Comparison of ENCODE assay signal across 8 mouse cellular contexts in the genomic region with DNA sequence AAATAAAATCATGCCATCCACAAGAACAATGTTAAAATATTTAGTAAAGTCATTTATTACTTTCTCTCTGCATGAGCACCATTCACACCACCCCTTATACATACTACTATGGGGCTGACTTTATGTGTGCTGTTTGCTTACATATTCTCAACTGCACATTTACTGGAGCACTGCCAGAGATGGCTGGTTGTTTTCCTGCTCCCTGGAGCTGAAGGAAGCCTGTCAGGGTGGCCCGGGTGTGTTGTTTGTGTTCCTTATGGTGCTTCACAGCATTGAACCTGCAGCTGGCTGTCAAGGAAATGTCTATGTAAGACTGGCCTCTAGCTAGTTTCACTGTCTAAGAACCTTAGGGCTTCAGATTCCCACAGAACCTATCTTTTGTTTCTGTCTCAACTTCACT.
"Had no signal": no experiment of that assay in that cellular context is flagged by ENCODE, and none has a peak within 500 bp of the region (broad histone marks: within the 10 kb centered on the region; RNA-seq: fewer than 3 reads in every experiment).

No protein-coding gene starts in this region.

- H3K4me2 ChIP-seq: kidney, embryonic 15.5 days; limb, embryonic 12.5 days; midbrain, embryonic 13.5 days had no signal

- DNase-seq: kidney, adult 2 months; kidney, postnatal 14 days; right cerebral cortex, postnatal 25 days; thymus, postnatal 4 days had no signal

- H3K9ac ChIP-seq: kidney, embryonic 15.5 days; limb, embryonic 12.5 days; midbrain, embryonic 13.5 days had no signal

- H3K36me3 ChIP-seq: kidney, embryonic 15.5 days; limb, embryonic 12.5 days; midbrain, embryonic 13.5 days had no signal

- H3K27ac ChIP-seq: kidney, embryonic 15.5 days; limb, embryonic 12.5 days; midbrain, embryonic 13.5 days had no signal

- H3K4me1 ChIP-seq: kidney, embryonic 15.5 days; limb, embryonic 12.5 days; midbrain, embryonic 13.5 days had no signal

- ATAC-seq: intestine, embryonic 16.5 days; midbrain, embryonic 13.5 days had no signal

- H3K27me3 ChIP-seq: kidney, embryonic 15.5 days; limb, embryonic 12.5 days; midbrain, embryonic 13.5 days had no signal

- H3K9me3 ChIP-seq: kidney, embryonic 15.5 days; limb, embryonic 12.5 days; midbrain, embryonic 13.5 days had no signal

- H3K4me3 ChIP-seq: kidney, embryonic 15.5 days; limb, embryonic 12.5 days; midbrain, embryonic 13.5 days had no signal
